Mouse (Mus musculus) erythroblast, embryonic 14.5 days (primary cell): ENCODE results near the gene Pdzrn3.

Source experiments
- GATA1 ChIP-seq: IDR thresholded peaks from 2 replicates; pipeline ENCODE4 v1.6.1; 2012; ENCODE audit warnings: low read length, inconsistent platforms, mixed read lengths
- TAL1 ChIP-seq: IDR thresholded peaks from 3 replicates; pipeline ENCODE4 v1.6.1; 2012; ENCODE audit warnings: low read length, inconsistent platforms, mixed read lengths

DNA sequence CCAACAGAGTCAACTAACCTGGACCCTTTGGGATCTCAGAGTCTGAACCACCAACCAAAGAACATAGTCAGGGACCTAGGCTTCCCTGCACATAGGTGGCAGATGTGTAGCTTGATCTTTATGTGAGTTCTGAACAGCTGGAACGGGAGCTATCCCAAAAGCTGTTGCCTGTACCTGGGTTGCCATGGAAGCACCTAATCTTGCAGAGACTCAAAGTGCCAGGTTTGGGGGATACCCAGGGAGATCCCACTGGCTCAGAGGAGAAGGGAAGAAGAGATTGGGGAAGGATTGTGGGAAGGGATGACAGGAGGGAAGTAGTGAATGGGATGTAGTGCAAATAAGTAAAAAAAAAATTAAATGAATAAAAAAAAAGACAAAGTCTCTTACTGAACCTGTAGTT lies 268.7 kb downstream of the Pdzrn3 start:
- TF ChIP-seq TAL1 (no peak), GATA1 (no peak)
